Mouse (Mus musculus) thymus, postnatal 14 days (tissue): Measurements from ENCODE around the gene Nudt19.
"Not testable (repeated sequence)": the region's sequence is repeated elsewhere in the genome, so short reads cannot be mapped to it uniquely, and the experiment has no call there.

ENCODE experiments used
- DNase-seq: peaks from one replicate; pipeline ENCODE4 v3.0.0; 2021

Nudt19 gene

GRCm38 (mm10) chr7:35556205-35556603 is at the start of gene Nudt19:
Nudt19 (minus strand) TSS chr7:35556304.
- no peak for DNase-seq

- DNase-seq = no peak
These were observed 46.7 kb upstream of the Nudt19 start for GRCm38 (mm10) chr7:35602766-35603165.

- DNase-seq = no peak
These were observed 45.0 kb upstream of the Nudt19 start for GRCm38 (mm10) chr7:35601106-35601505.

- no peak for DNase-seq
These were observed 43.9 kb upstream of the Nudt19 start for GRCm38 (mm10) chr7:35600031-35600430.

- DNase-seq = no peak
These were observed 43.4 kb upstream of the Nudt19 start for GRCm38 (mm10) chr7:35599492-35599891.

- DNase-seq = no peak
These were observed 38.2 kb upstream of the Nudt19 start for GRCm38 (mm10) chr7:35594311-35594710.

GRCm38 (mm10) chr7:35590731-35591191 is 34.7 kb upstream of the Nudt19 start:
- no peak for DNase-seq

- no peak for DNase-seq
These were observed 33.4 kb upstream of the Nudt19 start for GRCm38 (mm10) chr7:35589485-35589884.

GRCm38 (mm10) chr7:35588680-35589428 is 32.8 kb upstream of the Nudt19 start:
- DNase-seq = no peak

GRCm38 (mm10) chr7:35587728-35588127 is 31.6 kb upstream of the Nudt19 start:
- DNase-seq = no peak

- DNase-seq = peak; percentile 42
These were observed 30.9 kb upstream of the Nudt19 start for GRCm38 (mm10) chr7:35586906-35587445.

GRCm38 (mm10) chr7:35586055-35586905 is 30.2 kb upstream of the Nudt19 start, which contains the start of gene Ankrd27:
Ankrd27 (plus strand) TSS chr7:35586244.
- peak; percentile 95 for DNase-seq

GRCm38 (mm10) chr7:35585191-35586054 is 29.3 kb upstream of the Nudt19 start, which contains the start of gene Rgs9bp:
Rgs9bp (minus strand) TSS chr7:35585582.
- peak; percentile 59 for DNase-seq

- DNase-seq = peak; percentile 52
These were observed 28.7 kb upstream of the Nudt19 start for GRCm38 (mm10) chr7:35584786-35585190.

- DNase-seq = no peak
These were observed 28.1 kb upstream of the Nudt19 start for GRCm38 (mm10) chr7:35584068-35584785.

- no peak for DNase-seq
These were observed 27.4 kb upstream of the Nudt19 start for GRCm38 (mm10) chr7:35583476-35584025.

- DNase-seq = peak; percentile 44
These were observed 26.6 kb upstream of the Nudt19 start for GRCm38 (mm10) chr7:35582719-35583118.

- peak; percentile 64 for DNase-seq
These were observed 23.7 kb upstream of the Nudt19 start for GRCm38 (mm10) chr7:35579849-35580248.

GRCm38 (mm10) chr7:35570883-35571282 is 14.8 kb upstream of the Nudt19 start:
- DNase-seq = not testable (repeated sequence)

GRCm38 (mm10) chr7:35569724-35570123 is 13.6 kb upstream of the Nudt19 start:
- DNase-seq = not testable (repeated sequence)

GRCm38 (mm10) chr7:35565965-35566364 is 9.9 kb upstream of the Nudt19 start:
- DNase-seq = not testable (repeated sequence)
